ENCODE assay signal across 30 mouse cellular contexts in the genomic region with DNA sequence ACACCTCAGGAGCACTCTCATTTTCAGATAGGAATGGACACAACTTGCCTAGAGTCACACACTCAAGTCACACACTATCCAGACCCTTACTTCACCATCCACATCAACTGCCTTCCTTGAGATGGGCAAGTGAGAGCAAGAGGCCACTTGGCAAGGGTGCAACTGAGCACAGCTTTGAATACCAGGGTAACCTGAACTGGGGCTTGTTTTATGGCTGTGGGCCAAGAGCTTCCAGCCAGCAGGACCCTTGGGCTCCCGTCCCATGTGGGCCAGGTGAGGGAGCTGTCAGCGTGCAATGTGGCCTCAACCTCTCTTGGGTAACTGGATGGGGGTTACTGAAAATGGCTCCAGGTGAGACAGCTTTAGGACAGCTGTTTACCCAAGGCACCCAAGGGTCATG. TPM values are rescaled to one million over a fixed set of nuclear protein-coding genes. Genes with fewer than 3 reads are reported as not detected.
DNase-seq lines count a peak whose midpoint lies in the region; ATAC-seq and TF ChIP-seq lines count a peak whose summit lies in the region.
"Had no signal": no experiment of that assay in that cellular context is flagged by ENCODE, and none has a peak within 500 bp of the region (broad histone marks: within the 10 kb centered on the region; RNA-seq: fewer than 3 reads in every experiment).

No protein-coding gene starts in this region.

- peaks cover 6% of the 10 kb centered on the region for H3K4me1 ChIP-seq in kidney, embryonic 15.5 days
- H3K4me1 ChIP-seq: embryonic facial prominence, embryonic 12.5 days had no signal

- no peak overlapping the region for H3K27ac ChIP-seq in gastrocnemius, adult 2 months
- H3K27ac ChIP-seq in kidney, embryonic 15.5 days, result no peak overlapping the region
- H3K27ac ChIP-seq: embryonic facial prominence, embryonic 12.5 days; forebrain, embryonic 10.5 days; forebrain, embryonic 13.5 days; heart, adult 2 months; heart, embryonic 10.5 days; heart, embryonic 13.5 days; hindbrain, embryonic 14.5 days; hindbrain, postnatal 0 days had no signal

- H3K4me2 ChIP-seq in kidney, embryonic 15.5 days, result no peak overlapping the region
- H3K4me2 ChIP-seq: embryonic facial prominence, embryonic 12.5 days; forebrain, embryonic 13.5 days; heart, embryonic 13.5 days; hindbrain, embryonic 14.5 days had no signal

- peak; percentile 23 for DNase-seq in gastrocnemius, adult 2 months
- DNase-seq in gastrocnemius, adult 8-10 months (ENCODE audit: low spot score in 2 of 2), result no peak
- DNase-seq in kidney, adult 18-20 months, result peak; percentile 37
- DNase-seq in kidney, postnatal 10 days, result peak; percentile 60
- DNase-seq in kidney, adult 11 months, result no peak
- peak; percentile 53 to 65 for DNase-seq in kidney, postnatal 36 days
- DNase-seq: adrenal gland, postnatal 10 days; adrenal gland, postnatal 36 days; B cell, adult 2 months; cerebellum, adult 18-20 months; cerebellum, adult 9-10 months; cerebellum, postnatal 14 days; gastrocnemius, postnatal 36 days; heart, adult 2 months; heart, postnatal 14 days; heart, postnatal 4 days had no signal

- H3K36me3 ChIP-seq in kidney, embryonic 15.5 days, result no peaks in the 10 kb centered on the region
- H3K36me3 ChIP-seq: embryonic facial prominence, embryonic 12.5 days; forebrain, embryonic 10.5 days; G1E; heart, embryonic 10.5 days; heart, embryonic 13.5 days had no signal

- WGBS in kidney, embryonic 15.5 days, result 70% methylated on average over 2 of the region's 2 CpGs

- no peak for ATAC-seq in kidney, embryonic 15.5 days (replicated peaks; ENCODE audit: low FRiP score)
- ATAC-seq: forebrain, embryonic 13.5 days; forebrain, embryonic 16.5 days; hindbrain, postnatal 0 days; inflammation-experienced regulatory T-cells, adult 6 months; Patski had no signal

- no peak overlapping the region for H3K4me3 ChIP-seq in gastrocnemius, adult 2 months
- H3K4me3 ChIP-seq in kidney, embryonic 15.5 days (replicated peaks), result no peak overlapping the region
- H3K4me3 ChIP-seq: embryonic facial prominence, embryonic 12.5 days; forebrain, embryonic 10.5 days; forebrain, embryonic 13.5 days; heart, adult 2 months; heart, embryonic 10.5 days; heart, embryonic 13.5 days had no signal

- H3K27me3 ChIP-seq in kidney, embryonic 15.5 days, result peaks cover 25% of the 10 kb centered on the region
- H3K27me3 ChIP-seq: Patski had no signal

- H3K9ac ChIP-seq in kidney, embryonic 15.5 days, result no peak overlapping the region
- H3K9ac ChIP-seq: embryonic facial prominence, embryonic 12.5 days; forebrain, embryonic 13.5 days; heart, embryonic 13.5 days; hindbrain, embryonic 14.5 days had no signal

- intact Hi-C loops in gastrocnemius, adult 2 months (cut with DNase I), result no loop called here

- TF ChIP-seq CTCF in gastrocnemius, adult 2 months (IDR thresholded peaks at IDR 0.05), result no peak

- no peaks in the 10 kb centered on the region for H3K9me3 ChIP-seq in kidney, embryonic 15.5 days (replicated peaks)
- H3K9me3 ChIP-seq: embryonic facial prominence, embryonic 12.5 days; forebrain, embryonic 10.5 days; forebrain, embryonic 13.5 days; heart, embryonic 10.5 days; heart, embryonic 13.5 days had no signal

RNA-seq across cellular contexts. Expression of a gene that starts 5.0 kb away (rescaled TPM):
- 10 to 100 TPM; 54.4 to 64.4 TPM for total RNA-seq in gastrocnemius, adult 2 months (2021)
- total RNA-seq in gastrocnemius, adult 8-10 months (2022), result 10 to 100 TPM; 26.7 to 83.2 (median 44.3) TPM
- polyA plus RNA-seq in kidney, embryonic 15.5 days (2015; fragmentation: Nextera tagmentation; extraction: Ambion mirVana), result 11.7 and 12.6 TPM in 2 replicates
- total RNA-seq: CH12.LX; granulocyte monocyte progenitor cell, adult 5-6 weeks had no signal
- polyA plus RNA-seq: G1E; inflammation-experienced regulatory T-cells, adult 6 months had no signal

RNA-seq across cellular contexts. Expression of a gene that starts 28.8 kb away (rescaled TPM):
- 1 to 10 TPM; 3.6 to 5.3 TPM for total RNA-seq in gastrocnemius, adult 2 months (2021)
- total RNA-seq in gastrocnemius, adult 8-10 months (2022), result 1 to 10 TPM; 2.4 to 5.5 (median 4.0) TPM
- polyA plus RNA-seq in kidney, embryonic 15.5 days (2015; fragmentation: Nextera tagmentation; extraction: Ambion mirVana), result 11.2 and 13.8 TPM in 2 replicates
- polyA plus RNA-seq: G1E had no signal

RNA-seq across cellular contexts. Expression of a gene that starts 28.8 kb away (rescaled TPM):
- under 1 TPM; 0.11 to 0.13 TPM for total RNA-seq in gastrocnemius, adult 2 months (2021)
- under 1 TPM in 1 of 4 experiments, not detected in 3; 0.56 TPM for total RNA-seq in gastrocnemius, adult 8-10 months (2022)
- 0.30 and 0.58 TPM in 2 replicates for polyA plus RNA-seq in kidney, embryonic 15.5 days (2015; fragmentation: Nextera tagmentation; extraction: Ambion mirVana)
- total RNA-seq: CH12.LX; granulocyte monocyte progenitor cell, adult 5-6 weeks; heart, postnatal 4 days had no signal
- polyA plus RNA-seq: G1E; heart, embryonic 10.5 days had no signal

Comparison
In these comparisons a context has a peak if more than half of its experiments do, and no peak if none do; other contexts are left out.
1. DNase-seq: peak in gastrocnemius, adult 2 months (single experiment), kidney, adult 18-20 months (single experiment), kidney, postnatal 10 days (single experiment) and kidney, postnatal 36 days (2 of 2); none in gastrocnemius, adult 8-10 months (0 of 2) and kidney, adult 11 months (single experiment).